Mouse (Mus musculus): ENCODE results near the gene Fam71b. TPM values are rescaled to one million over a fixed set of nuclear protein-coding genes. Genes with fewer than 3 reads are reported as not detected.
A peak's percentile ranks its signal among the peaks of the same experiment; 100 is the strongest.

Fam71b gene
- polyA plus RNA-seq, 1 experiment from 2014 or later = not detected

- H3K27me3 ChIP-seq (replicated peaks; ENCODE audit: insufficient read depth, low read length) = no peaks in the 10 kb centered on the region
- H3K4me3 ChIP-seq (ENCODE audit: low read depth, low read length) = no peak within 1 kb of the TSS
- ATAC-seq = no peak
- H3K4me2 ChIP-seq (replicated peaks; ENCODE audit: low read depth, low read length) = no peak within 1 kb of the TSS
- no peaks in the 10 kb centered on the region for H3K4me1 ChIP-seq (ENCODE audit: insufficient read depth, low read depth, low read length)
- H3K27ac ChIP-seq (ENCODE audit: low read length) = no peak within 1 kb of the TSS
- TF ChIP-seq EP300 (IDR thresholded peaks at IDR 0.05) (no peak), CTCF (IDR thresholded peaks at IDR 0.05) (no peak)
- H3K36me3 ChIP-seq (ENCODE audit: insufficient read depth, low read length) = no peaks in the 10 kb centered on the region
- no peak within 1 kb of the TSS for H3K9ac ChIP-seq (replicated peaks; ENCODE audit: low read depth)
- 66% methylated on average over 13 of the region's 13 CpGs for WGBS
- no peaks in the 10 kb centered on the region for H3K9me3 ChIP-seq (ENCODE audit: low read length)
- peak; percentile 6 for DNase-seq (ENCODE audit: low spot score)
Observed at GRCm38 (mm10) chr11:46389336-46390117, 6.8 kb upstream of the Fam71b start, which contains the start of gene Itk. Gene Itk (minus strand): TSS chr11:46389515.

DNA sequence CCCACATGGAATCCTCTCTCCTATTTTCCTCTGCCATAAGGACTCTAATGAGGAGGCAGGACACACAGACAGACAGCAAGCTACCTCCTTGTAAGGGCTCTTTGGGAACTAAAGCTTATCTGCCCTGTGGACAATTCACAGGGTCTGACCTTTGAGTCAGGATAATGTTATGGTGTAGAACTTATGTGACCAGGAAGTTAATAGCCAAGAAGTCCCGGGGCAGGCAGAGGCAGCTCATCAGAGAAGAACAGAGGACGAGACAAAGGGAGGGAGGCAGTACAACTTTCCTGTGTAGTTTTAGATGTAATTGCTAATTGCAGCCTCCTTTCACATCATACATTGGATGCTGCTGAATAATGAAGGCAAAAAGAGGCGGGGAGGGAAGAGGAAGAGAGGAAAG, 5.7 kb upstream of the Fam71b start:
- H3K9me3 ChIP-seq (ENCODE audit: low read length) = no peaks in the 10 kb centered on the region
- H3K36me3 ChIP-seq (ENCODE audit: insufficient read depth, low read length) = no peaks in the 10 kb centered on the region
- H3K4me3 ChIP-seq (ENCODE audit: low read depth, low read length) = no peak overlapping the region
- H3K9ac ChIP-seq (replicated peaks; ENCODE audit: low read depth) = no peak overlapping the region
- ATAC-seq = no peak
- no peaks in the 10 kb centered on the region for H3K27me3 ChIP-seq (replicated peaks; ENCODE audit: insufficient read depth, low read length)
- WGBS = 55% methylated on average over 3 of the region's 3 CpGs
- no peak for TF ChIP-seq EP300 (IDR thresholded peaks at IDR 0.05)
- no peak for TF ChIP-seq CTCF (IDR thresholded peaks at IDR 0.05)
- H3K27ac ChIP-seq (ENCODE audit: low read length) = no peak overlapping the region
- no peaks in the 10 kb centered on the region for H3K4me1 ChIP-seq (ENCODE audit: insufficient read depth, low read depth, low read length)
- no peak overlapping the region for H3K4me2 ChIP-seq (replicated peaks; ENCODE audit: low read depth, low read length)
- DNase-seq (ENCODE audit: low spot score) = no peak

DNA sequence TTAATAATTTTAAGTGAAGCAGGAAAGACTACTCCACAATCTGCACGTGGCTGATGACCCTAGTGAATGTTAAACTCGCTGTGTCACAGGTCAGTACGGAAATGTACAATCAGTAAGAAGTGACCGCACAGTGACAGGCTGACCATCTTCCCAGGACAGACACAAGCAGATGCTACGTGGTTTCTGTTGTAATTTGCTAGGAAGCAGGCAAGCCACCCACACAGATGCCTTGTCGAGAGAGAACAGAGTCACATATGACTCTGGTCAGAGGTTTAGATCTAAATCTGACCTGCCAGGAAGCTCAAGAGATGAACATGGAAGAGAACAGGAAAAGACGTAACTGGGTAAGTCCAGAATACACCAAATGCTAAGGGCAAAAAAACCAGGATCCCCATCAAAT, 3.5 kb upstream of the Fam71b start:
- no peaks in the 10 kb centered on the region for H3K4me1 ChIP-seq (ENCODE audit: insufficient read depth, low read depth, low read length)
- DNase-seq (ENCODE audit: low spot score) (no peak), ATAC-seq (no peak)
- TF ChIP-seq EP300 (IDR thresholded peaks at IDR 0.05) = no peak
- TF ChIP-seq CTCF (IDR thresholded peaks at IDR 0.05) = no peak
- H3K9me3 ChIP-seq (ENCODE audit: low read length) = no peaks in the 10 kb centered on the region
- no peaks in the 10 kb centered on the region for H3K36me3 ChIP-seq (ENCODE audit: insufficient read depth, low read length)
- H3K27ac ChIP-seq (ENCODE audit: low read length) = no peak overlapping the region
- H3K27me3 ChIP-seq (replicated peaks; ENCODE audit: insufficient read depth, low read length) = no peaks in the 10 kb centered on the region
- H3K9ac ChIP-seq (replicated peaks; ENCODE audit: low read depth) = no peak overlapping the region
- 67% methylated on average over 7 of the region's 7 CpGs for WGBS
- H3K4me2 ChIP-seq (replicated peaks; ENCODE audit: low read depth, low read length) = no peak overlapping the region
- no peak overlapping the region for H3K4me3 ChIP-seq (ENCODE audit: low read depth, low read length)

- no peaks in the 10 kb centered on the region for H3K9me3 ChIP-seq (ENCODE audit: low read length)
- H3K4me1 ChIP-seq (ENCODE audit: insufficient read depth, low read depth, low read length) = no peaks in the 10 kb centered on the region
- ATAC-seq (no peak), DNase-seq (ENCODE audit: low spot score) (no peak)
- no peaks in the 10 kb centered on the region for H3K36me3 ChIP-seq (ENCODE audit: insufficient read depth, low read length)
- no peak overlapping the region for H3K4me2 ChIP-seq (replicated peaks; ENCODE audit: low read depth, low read length)
- no peak overlapping the region for H3K4me3 ChIP-seq (ENCODE audit: low read depth, low read length)
- H3K27me3 ChIP-seq (replicated peaks; ENCODE audit: insufficient read depth, low read length) = no peaks in the 10 kb centered on the region
- no peak for TF ChIP-seq EP300 (IDR thresholded peaks at IDR 0.05)
- no peak for TF ChIP-seq CTCF (IDR thresholded peaks at IDR 0.05)
- 66% methylated on average over 4 of the region's 4 CpGs for WGBS
- H3K9ac ChIP-seq (replicated peaks; ENCODE audit: low read depth) = no peak overlapping the region
- H3K27ac ChIP-seq (ENCODE audit: low read length) = no peak overlapping the region
Observed at GRCm38 (mm10) chr11:46393413-46393812, 2.9 kb upstream of the Fam71b start.

DNA sequence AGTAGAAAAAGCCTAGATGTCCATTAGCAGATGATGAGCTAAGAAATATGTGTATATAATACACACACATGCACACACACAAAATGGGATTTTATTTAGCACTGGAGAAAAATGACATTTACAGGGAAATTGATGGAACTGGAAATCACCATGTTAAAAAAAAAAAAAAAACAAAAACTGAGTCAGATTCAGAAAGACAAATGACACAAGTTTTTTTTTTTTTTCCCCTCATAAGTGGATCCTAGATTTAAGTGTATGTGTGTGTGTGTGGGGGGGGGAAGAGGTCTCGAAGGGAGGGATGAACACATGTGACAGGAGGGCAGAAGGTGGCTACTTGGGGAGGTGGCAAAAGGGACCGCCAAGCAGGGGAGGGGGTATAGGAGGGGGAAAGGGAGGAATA, 1.3 kb upstream of the Fam71b start:
- no peaks in the 10 kb centered on the region for H3K27me3 ChIP-seq (replicated peaks; ENCODE audit: insufficient read depth, low read length)
- ATAC-seq = no peak
- H3K9me3 ChIP-seq (ENCODE audit: low read length) = no peaks in the 10 kb centered on the region
- H3K27ac ChIP-seq (ENCODE audit: low read length) = no peak overlapping the region
- H3K36me3 ChIP-seq (ENCODE audit: insufficient read depth, low read length) = no peaks in the 10 kb centered on the region
- H3K4me1 ChIP-seq (ENCODE audit: insufficient read depth, low read depth, low read length) = no peaks in the 10 kb centered on the region
- H3K4me2 ChIP-seq (replicated peaks; ENCODE audit: low read depth, low read length) = no peak overlapping the region
- no peak for DNase-seq (ENCODE audit: low spot score)
- H3K9ac ChIP-seq (replicated peaks; ENCODE audit: low read depth) = no peak overlapping the region
- TF ChIP-seq CTCF (IDR thresholded peaks at IDR 0.05) (no peak), EP300 (IDR thresholded peaks at IDR 0.05) (no peak)
- WGBS = 71% methylated on average over 2 of the region's 2 CpGs
- H3K4me3 ChIP-seq (ENCODE audit: low read depth, low read length) = no peak overlapping the region

GRCm38 (mm10) chr11:46395698-46396097, 661 bp upstream of the Fam71b start:
- no peaks in the 10 kb centered on the region for H3K9me3 ChIP-seq (ENCODE audit: low read length)
- TF ChIP-seq CTCF (IDR thresholded peaks at IDR 0.05) = no peak
- no peak for TF ChIP-seq EP300 (IDR thresholded peaks at IDR 0.05)
- ATAC-seq (no peak), DNase-seq (ENCODE audit: low spot score) (no peak)
- H3K36me3 ChIP-seq (ENCODE audit: insufficient read depth, low read length) = no peaks in the 10 kb centered on the region
- H3K27ac ChIP-seq (ENCODE audit: low read length) = no peak overlapping the region
- no peaks in the 10 kb centered on the region for H3K27me3 ChIP-seq (replicated peaks; ENCODE audit: insufficient read depth, low read length)
- no peak overlapping the region for H3K9ac ChIP-seq (replicated peaks; ENCODE audit: low read depth)
- 86% methylated on average over 2 of the region's 2 CpGs for WGBS
- no peak overlapping the region for H3K4me2 ChIP-seq (replicated peaks; ENCODE audit: low read depth, low read length)
- H3K4me1 ChIP-seq (ENCODE audit: insufficient read depth, low read depth, low read length) = no peaks in the 10 kb centered on the region
- no peak overlapping the region for H3K4me3 ChIP-seq (ENCODE audit: low read depth, low read length)

Data from lung, postnatal 0 days (tissue).